Mouse (Mus musculus) liver, postnatal 0 days (tissue): Measurements from ENCODE around the gene Limch1.

ENCODE experiments used
- CTCF ChIP-seq: sonication (generic); IDR thresholded peaks from 2 replicates; pipeline ENCODE4 v1.5.1; 2016; ENCODE audit warnings: antibody characterized with exemption, low read depth
- EP300 ChIP-seq: IDR thresholded peaks from 2 replicates; pipeline ENCODE4 v1.6.1; 2016; ENCODE audit warnings: antibody characterized with exemption, low read depth, mild to moderate bottlenecking

GRCm38 (mm10) chr5:66955245-66955644, 209.6 kb downstream of the Limch1 start:
- TF ChIP-seq EP300 (no peak), CTCF (no peak)
